Mouse (Mus musculus) frontal cortex, adult 2 months (tissue): Measurements from ENCODE around the gene Pan2. TPM values are rescaled to one million over a fixed set of nuclear protein-coding genes. Genes with fewer than 3 reads are reported as not detected.
"Not testable (repeated sequence)": the region's sequence is repeated elsewhere in the genome, so short reads cannot be mapped to it uniquely, and the experiment has no call there.

Source experiments
- DNase-seq, 2 experiments: peaks; one replicate each; pipeline ENCODE4 v3.0.0; 2022; ENCODE audit warnings: low spot score in 1 of 2; ENCODE audit errors: extremely low spot score in 1 of 2
- polyA plus RNA-seq: library from polyadenylated mRNA; depleted of rRNA; stranded (reverse); fragments of >200 nt; gene quantifications from 2 replicates; pipeline ENCODE4 v1.2.3, GENCODE M21; 2012; rRNA removed

The Pan2 gene
- 25.0 and 26.8 TPM in 2 replicates for polyA plus RNA-seq

DNA sequence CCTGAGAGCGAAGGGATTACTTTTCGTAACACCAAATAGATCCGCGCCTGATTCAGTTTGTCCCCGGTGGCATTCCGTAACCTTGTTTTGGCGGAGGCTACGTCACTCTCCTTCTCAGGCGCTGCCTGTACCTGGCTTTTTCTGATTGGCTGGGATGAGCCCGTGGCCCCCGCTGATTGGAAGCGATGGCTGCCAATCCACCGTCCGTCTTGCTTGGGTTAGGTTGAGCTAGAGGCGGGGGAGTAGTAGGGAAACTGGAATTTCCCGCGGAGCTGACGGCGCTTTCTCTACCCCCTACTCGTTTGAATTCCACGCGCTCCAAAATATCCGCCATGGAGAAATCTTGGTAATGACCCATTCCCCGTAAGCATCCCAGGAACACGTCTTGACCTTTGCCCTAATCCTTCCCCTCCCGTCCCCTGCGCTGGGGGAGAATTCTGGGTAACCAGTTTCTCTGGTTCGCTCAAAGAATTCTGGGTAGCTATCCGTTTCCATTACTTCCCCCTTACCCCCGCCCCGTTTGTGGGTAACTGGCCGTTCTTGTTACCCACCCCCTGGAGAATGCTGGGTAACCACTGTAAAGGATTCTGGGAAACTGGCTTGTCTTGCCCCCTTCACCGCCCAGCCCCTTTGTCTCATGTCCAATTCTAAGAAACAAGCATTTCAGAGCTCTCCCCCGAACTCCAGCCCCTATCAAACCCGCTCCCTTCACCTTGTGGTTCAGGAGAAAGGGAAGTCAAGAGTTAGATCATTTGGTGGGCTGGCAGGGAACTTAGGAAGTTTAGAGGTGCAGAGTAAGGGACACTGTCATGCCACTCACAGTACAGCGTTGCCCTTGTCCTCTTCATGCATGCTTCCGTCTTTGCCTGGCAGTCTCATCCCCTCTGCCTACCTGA, at the start of gene Pan2:
Gene Pan2 (plus strand): TSS at position 210 of the 896 bp plus-strand sequence.
- peak; percentile 100 for DNase-seq

DNA sequence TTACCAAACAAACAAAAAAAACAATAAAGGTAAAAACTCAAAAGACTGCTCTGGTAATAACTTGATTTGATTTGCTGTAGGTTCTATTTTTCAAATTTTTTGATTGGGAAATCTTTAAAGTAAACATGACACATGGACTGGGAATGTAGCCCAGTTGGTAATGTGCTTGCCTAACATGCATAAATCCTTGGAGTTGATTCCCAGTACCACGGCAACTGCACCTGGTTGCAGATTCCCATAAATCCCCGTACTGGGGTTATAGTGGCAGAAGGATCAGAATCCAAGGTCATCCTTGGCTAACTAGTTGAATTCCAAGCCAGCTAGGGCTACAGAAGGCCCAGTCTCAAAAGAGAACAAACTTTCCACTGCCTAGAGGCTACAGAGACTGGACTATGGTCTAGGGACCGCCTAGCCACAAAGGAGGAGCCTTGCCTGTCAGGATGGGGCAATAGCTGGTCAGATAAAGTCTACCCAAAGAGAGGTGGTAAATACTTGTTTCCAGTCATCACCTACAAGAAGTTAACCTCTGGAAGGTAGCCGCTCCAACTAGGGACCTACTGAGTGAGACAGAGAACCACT, 49.4 kb upstream of the Pan2 start, which contains the start of gene Apon:
Gene Apon (plus strand): TSS at position 420 of the 579 bp plus-strand sequence.
- no peak for DNase-seq

DNA sequence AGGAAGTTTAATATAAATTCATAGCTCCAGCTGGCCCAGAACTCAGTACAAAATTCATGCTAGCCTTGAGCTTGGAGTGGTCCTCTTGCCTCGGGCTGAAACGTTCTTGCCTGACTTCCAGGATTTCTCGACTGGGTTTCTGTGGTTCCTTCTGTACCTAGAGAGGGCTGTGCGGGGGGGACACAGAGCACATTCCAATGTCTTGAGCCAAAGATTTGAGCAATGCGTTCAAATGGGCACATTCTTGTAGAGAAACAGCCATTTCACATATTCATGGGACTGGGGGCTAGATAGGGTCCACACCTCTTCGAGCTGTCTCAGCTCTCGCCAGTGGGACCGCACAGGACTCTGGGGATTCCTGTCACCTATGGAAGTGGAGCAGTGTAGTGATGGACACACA, 47.2 kb upstream of the Pan2 start:
- DNase-seq = no peak

DNA sequence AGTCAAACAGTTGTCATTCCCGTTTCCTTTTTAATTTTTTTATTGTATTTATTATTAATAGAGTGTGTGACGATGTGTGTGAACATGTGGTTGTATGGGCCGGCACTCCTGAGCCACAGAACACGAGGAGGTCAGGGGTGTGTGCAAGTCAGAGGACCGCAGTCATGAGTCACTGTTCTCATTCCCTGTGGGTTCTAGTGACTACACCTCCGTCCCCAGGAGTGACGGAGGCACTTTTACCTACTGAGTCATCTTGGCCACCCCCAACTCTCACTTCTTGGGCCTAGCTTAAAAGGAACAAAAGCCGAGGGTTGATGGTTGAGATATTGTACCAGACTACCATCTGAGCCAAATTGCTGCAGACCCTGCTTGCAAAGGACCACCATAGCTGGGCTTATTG, 46.8 kb upstream of the Pan2 start:
- peak in 1 of 2 experiments; percentile 42 for DNase-seq

DNA sequence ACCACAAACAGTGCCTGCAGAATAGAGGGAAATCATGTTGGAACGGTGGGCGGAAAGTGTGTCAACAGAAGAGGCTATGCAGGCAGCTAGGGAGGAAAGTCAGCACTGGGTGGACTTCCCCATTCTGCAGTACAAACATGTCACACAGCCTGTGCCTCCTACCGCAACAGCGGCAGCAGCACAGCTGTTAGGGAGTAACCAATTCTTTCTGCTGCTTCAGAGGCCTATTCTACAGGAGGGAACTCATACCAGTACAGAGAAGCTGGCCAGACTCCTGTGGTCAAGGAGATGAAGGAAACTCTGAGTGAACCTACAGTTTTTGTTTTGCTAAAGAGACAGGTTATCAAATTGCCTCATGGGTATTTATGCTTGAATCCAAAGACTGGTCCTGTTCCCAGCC, 44.2 kb upstream of the Pan2 start:
- DNase-seq = no peak

DNA sequence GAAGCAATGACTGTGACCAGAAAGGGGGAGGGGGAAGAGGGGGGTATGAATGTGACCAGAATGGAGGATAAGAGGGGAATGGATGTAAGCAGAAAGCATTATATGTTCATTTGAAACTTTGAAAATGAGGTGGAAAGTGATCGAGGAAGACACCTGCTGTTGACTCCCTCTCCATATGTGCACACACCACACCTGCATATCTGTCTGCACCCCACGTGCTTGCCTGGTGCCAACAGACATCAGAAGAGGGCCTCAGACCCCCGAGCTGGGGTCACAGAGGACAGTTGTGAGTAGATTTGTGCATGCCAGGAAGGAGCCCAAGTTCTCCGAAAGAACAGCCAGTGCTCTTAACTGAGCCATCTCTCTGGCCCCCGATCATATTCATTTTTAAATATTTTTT, 43.2 kb upstream of the Pan2 start:
- DNase-seq = no peak

DNA sequence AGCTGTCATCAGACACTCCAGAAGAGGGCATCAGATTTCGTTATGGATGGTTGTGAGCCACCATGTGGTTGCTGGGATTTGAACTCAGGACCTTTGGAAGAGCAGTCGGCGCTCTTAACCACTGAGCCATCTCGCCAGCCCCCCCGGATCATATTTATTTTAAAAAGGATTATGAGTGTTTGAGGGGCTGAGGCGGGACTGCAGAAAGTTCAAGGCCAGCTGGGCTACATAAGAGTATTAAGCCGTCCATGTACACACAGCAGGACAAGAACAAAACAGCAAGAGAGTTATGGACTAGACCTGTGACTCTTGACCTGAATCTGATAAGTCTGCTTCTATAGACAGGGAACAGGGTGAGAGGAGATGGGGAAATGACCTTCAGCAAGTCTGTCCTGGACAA, 42.8 kb upstream of the Pan2 start:
- not testable (repeated sequence) for DNase-seq

DNA sequence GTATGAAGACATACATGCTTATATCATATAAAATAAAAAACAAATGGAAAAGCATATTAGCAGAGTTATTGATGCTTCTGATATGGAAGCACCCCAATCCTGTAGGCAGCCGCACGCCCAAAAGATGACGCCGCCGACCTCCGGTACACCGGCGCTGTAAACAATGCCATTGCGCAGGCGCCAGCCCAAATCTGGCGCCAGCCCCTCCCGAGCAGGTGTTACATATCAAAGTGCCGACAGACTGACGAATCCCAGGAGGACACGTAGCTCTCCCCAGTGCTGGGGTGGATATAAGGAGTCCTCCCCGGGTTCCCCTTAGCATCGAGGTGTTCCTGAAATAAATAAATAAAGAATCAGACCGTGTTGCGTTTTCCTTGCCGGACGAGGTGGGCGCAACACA, 40.8 kb upstream of the Pan2 start:
- no peak for DNase-seq

DNA sequence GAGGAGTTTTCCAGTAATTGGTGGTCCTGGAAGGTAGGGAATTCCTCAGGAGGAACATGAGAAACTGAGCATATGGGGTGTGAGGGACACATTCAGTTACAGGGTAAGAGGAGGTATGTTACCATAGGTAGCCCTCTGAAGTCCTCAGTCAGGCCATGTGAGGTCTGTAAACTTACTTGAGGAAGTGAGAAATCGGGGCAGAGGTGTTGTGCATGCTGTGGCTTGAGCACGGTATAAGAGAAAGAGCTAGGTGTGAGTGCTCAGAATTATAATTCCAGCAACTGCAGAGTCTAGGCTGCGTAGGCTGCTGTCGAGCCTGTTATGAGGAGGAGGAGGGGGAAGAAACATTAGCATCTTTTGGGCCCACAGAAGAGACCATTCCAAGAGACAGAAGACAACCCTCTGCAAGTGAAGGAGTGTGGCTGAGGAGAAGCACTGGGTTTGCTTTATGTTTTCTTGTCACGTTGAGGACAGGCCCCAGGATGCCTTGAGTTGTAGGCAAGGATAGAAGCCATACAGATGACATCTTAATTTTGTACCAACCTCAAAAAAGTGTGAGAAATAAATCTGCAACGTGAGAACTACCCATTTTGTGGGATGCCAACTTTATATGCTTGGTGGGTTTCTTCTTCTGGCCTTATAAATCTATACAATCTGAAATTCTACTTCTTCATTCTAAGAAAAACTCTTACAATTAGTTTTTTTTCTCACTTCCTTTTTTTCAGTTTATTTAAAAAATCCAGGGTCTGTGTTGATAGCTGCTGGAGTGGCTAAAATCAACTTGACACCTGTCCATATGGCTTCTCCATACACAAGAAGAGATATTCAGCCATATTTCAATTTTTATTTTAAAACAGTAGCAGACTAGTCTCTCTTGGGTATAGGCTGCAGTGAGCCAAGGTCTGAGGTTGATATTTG, 39.5 kb upstream of the Pan2 start:
- DNase-seq = peak in 1 of 2 experiments; percentile 33

DNA sequence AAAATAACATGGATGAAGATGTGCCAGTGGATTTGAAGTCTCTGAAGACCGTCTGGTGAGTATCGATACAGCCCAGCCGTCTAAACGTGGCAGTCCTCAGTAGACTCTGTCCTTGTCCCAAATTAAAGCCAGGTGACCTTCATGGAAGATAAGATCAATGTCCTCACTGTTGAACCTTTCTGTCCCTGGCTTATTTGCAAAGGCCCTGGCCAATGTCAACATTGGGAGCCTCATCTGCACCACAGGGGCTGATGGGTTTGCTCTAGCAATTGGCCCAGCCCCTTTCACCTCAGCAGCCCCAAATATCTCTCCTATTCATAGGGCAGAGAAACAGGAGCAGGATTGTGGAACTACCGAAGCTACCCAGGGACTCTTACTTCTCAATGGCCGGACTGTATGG, 34.8 kb upstream of the Pan2 start, which contains the start of gene Apof:
Gene Apof (plus strand): TSS at position 301 of the 400 bp plus-strand sequence.
- DNase-seq = no peak

DNA sequence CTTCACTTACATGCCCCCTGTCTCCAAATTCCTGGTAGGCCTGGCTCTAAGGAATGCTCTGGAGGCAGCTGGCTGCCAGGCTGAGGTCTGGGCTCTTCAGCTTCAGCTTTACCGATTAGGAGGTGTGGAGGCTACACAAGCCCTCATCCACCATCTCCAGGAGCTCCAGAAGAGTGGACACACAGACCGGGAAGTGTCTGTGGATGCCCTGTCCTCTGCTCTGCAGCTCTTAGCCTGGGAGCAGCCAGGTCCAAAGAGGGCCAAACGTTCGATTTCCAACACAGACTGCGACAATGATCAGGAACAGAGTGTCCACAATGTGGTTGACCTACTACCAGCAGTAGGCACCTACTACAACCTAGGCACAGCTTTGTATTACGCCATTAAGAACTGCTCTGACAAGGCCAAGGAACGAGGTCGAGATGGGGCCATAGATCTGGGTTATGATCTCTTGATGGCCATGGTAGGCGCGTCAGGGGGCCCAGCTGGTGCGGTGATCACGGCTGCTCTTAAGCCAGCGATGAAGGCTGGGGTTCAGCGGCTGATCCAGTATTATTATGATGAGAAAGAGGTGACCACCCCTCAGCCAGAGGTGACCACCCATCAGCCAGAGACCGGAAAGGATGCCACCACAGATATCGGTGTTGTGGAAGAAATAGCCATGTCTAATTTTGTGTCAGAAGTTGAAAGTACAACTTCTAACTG, 33.8 kb upstream of the Pan2 start:
- DNase-seq = no peak

DNA sequence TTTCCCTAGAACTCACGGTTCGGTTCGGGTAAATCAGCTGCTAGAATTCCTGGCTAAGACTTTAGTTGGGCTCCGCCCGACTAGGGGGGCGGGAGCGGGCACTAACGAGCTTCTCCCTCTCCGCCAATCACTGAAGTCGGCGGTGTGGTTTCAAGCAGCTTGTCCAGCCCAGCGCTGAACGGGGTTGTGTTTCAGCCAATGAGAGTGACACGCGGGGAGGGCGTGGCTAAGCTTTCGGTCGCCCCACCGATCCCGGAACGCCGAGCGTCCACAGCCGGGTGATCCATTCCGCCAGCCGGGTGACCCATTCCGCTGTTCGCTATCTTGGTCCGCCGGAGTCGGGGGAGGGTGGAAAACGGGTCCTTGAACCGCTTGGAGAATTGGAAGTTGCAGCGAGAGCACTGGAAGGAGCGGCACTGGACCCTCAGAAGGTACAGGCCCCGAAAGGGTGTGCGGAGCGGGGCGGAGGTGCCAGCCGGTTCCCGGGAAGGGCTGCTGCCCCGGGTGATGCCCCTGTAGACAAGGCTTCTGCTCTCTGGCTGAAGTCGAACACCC, 32.8 kb upstream of the Pan2 start, which contains the start of gene Stat2:
Gene Stat2 (plus strand): TSS at position 273 of the 555 bp plus-strand sequence.
- peak; percentile 97 to 98 for DNase-seq

DNA sequence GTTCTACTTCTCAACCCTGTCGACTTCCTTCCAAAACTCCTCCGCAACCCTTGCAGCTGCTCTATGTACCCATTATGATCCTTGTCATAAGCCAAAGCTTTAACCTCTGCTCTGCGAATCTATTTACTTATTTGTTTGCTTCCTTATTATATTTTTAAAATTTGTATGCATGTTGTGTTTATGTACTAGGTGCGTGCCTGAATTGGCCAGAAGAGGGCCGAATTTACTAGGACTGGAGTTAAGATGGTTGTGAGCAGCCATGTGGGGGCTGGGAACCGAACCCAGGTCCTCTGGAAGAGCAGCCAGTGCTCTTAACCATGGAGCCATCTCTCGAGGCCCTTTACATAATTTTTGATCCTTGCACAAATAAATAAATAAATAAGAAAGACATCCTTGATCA, 32.3 kb upstream of the Pan2 start:
- DNase-seq = no peak

DNA sequence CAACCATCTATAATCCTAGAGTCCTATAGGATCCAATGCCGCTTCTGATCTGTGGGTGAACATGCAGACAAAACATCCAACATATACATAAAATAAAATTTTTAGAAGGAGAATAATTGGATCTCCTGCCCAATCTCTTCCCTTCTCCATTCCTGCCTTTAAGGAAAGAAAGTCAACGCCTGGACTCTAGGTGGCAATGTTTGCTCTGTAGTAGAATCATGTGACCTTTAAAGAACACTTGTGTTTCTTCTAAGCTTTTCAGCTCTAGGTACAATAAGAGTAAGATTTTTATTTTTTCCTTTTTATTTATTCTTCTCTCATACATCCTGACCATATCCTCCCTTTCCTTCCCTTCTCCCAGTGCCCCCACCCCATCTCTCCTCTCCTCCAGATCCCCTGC, 31.3 kb upstream of the Pan2 start:
- DNase-seq = no peak

DNA sequence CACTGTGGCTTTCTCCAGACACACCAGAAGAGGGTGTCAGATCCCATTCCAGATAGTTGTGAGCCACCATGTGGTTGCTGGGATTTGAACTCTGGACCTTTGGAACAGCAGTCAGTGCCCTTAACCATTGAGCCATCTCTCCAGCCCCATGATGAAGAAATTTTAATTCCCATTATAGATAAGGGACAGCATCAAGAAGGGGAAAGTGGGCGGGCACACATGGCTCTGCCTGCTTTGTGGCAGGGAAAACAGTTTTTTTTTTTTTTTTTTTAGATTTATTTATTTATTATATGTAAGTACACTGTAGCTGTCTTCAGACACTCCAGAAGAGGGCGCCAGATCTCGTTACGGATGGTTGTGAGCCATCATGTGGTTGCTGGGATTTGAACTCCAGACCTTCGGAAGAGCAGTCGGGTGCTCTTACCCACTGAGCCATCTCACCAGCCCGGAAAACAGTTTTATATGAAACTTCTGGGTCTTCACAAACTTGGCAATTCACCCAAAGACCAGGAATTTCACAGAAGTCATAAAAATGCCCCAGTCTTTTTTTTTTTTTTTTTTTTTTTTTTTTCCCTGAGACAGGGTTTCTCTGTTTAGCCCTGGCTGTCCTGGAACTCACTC, 30.2 kb upstream of the Pan2 start:
- DNase-seq = not testable (repeated sequence)

DNA sequence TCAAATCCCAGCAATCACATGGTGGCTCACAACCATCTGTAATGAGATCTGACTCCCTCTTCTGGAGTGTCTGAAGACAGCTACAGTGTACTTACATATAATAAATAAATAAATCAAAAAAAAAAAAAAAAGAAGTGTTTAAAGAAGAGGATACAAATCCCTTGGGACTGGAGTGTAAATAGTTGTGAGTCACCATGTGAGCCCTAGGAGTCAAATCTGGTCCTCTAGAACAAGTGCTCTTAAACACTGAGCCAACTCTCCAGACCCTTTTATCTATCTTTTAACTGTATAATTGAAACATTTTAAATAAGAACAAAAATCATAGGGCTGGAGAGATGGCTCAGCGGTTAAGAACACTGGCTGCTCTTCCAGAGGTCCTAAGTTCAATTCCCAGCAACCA, 27.8 kb upstream of the Pan2 start:
- DNase-seq = not testable (repeated sequence)

DNA sequence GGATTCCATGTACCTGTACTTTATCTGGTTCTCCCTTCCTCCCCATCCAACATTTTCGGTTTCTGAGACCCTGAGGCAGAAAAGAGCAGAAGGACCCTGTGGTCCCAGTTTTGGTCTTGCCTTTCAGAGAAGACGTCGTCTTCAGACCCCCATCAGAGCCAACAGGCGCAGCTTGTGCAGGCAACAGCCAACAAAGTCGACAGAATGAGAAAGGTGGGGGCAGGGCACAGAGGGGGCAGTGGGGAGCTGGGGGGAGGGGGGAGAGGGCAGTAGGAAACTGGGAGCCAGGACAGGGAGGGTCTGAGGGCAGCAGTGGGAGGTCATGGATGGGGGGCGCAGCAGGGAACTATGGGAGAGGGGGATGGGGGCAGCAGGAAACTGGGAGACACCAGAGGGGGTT, 25.0 kb upstream of the Pan2 start:
- no peak for DNase-seq

DNA sequence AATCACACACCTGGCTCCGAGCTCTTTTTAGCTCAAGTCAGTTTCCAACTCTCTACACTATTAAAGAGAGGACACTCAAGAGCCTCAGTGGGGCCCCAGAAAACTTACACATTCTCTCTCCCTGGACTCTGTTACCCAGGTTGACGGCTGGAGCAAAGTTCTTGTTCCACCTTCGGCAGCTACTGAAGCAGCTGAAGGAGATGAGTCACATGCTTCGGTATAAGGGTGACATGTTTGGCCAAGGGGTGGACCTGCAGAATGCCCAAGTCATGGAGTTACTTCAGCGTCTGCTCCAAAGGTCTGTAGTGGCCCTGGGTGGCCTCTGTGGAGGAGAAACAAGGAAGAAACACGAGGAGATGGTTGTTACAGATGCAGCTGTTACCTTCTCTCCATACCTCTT, 22.2 kb upstream of the Pan2 start:
- no peak for DNase-seq

DNA sequence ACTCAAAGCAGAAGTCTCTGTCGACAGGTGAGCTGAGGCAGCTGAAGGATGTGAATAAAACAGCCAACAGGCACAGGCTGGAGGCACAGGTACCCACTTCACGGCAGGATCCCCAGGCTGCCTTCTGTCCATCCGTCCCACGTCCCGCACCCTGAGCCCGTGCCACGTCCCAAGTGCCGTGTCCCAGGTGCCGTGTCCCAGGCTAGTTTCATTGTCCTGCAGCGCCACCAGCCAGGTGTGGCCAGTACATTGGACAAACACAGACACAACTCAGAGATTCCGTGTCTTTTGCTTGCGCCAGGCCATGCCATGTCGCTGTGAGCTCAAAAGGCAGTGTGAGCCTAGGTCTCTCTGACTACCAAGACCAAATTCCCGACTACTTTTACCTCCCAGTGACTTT, 21.5 kb upstream of the Pan2 start:
- no peak for DNase-seq
